Mouse (Mus musculus): ENCODE results near the gene Padi4. TPM values are rescaled to one million over a fixed set of nuclear protein-coding genes. Genes with fewer than 3 reads are reported as not detected.

Padi4 gene
- total and polyA plus RNA-seq, 2 experiments from 2014 or later: 1.2 to 2.4 TPM

DNA sequence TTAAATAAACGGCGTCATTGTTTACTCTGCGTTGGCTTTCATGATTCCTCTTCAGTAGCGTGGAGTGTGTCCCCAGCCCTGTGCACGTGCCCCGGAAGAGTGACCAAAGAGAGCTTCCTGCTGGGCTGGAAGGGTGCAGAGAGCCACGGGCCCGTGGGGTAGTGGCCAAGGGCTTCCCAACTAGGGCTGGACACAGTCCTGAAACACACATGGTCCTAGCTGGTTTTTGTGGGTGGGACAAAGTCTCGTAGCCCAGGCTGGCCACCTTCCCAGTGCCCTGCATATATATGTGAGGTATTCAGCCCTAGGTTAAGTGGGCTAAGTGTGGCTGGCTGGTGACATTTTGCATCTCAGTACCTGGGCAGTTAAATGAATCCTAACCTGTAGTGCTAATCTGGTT, 50.8 kb downstream of the Padi4 start:
- 81% methylated on average over 9 of the region's 9 CpGs for WGBS
- Histone ChIP-seq H3K27ac (ENCODE audit: low read depth) (no peak overlapping the region), H3K9me3 (replicated peaks; ENCODE audit: control insufficient read depth, low read length) (no peaks in the 10 kb centered on the region), H3K4me2 (ENCODE audit: low read depth, low read length) (no peak overlapping the region), H3K4me3 (ENCODE audit: low read depth, low read length) (no peak overlapping the region), H3K9ac (replicated peaks; ENCODE audit: low read depth, low read length) (no peak overlapping the region), H3K27me3 (ENCODE audit: control insufficient read depth, insufficient read depth, low read length) (no peaks in the 10 kb centered on the region), H3K36me3 (replicated peaks; ENCODE audit: control insufficient read depth, insufficient read depth, low read length) (peaks cover 45% of the 10 kb centered on the region), H3K4me1 (ENCODE audit: control insufficient read depth, insufficient read depth) (no peaks in the 10 kb centered on the region)
- no peak for ATAC-seq (ENCODE audit: insufficient read depth, low read depth)
- DNase-seq (ENCODE audit: low spot score): no peak
- TF ChIP-seq CTCF (IDR thresholded peaks at IDR 0.05; ENCODE audit: low read depth) (no peak), EP300 (IDR thresholded peaks at IDR 0.05; ENCODE audit: low read depth) (no peak)

- Histone ChIP-seq H3K36me3 (replicated peaks; ENCODE audit: control insufficient read depth, insufficient read depth, low read length) (peaks cover 50% of the 10 kb centered on the region), H3K9ac (replicated peaks; ENCODE audit: low read depth, low read length) (no peak overlapping the region), H3K9me3 (replicated peaks; ENCODE audit: control insufficient read depth, low read length) (no peaks in the 10 kb centered on the region), H3K4me2 (ENCODE audit: low read depth, low read length) (no peak overlapping the region), H3K27ac (ENCODE audit: low read depth) (no peak overlapping the region), H3K4me1 (ENCODE audit: control insufficient read depth, insufficient read depth) (no peaks in the 10 kb centered on the region), H3K4me3 (ENCODE audit: low read depth, low read length) (no peak overlapping the region), H3K27me3 (ENCODE audit: control insufficient read depth, insufficient read depth, low read length) (no peaks in the 10 kb centered on the region)
- DNase-seq (ENCODE audit: low spot score): no peak
- no peak for ATAC-seq (ENCODE audit: insufficient read depth, low read depth)
- TF ChIP-seq CTCF (IDR thresholded peaks at IDR 0.05; ENCODE audit: low read depth) (no peak), EP300 (IDR thresholded peaks at IDR 0.05; ENCODE audit: low read depth) (no peak)
- WGBS: 76% methylated on average over 9 of the region's 9 CpGs
Measured at GRCm38 (mm10) chr4:140722710-140723109, 51.3 kb downstream of the Padi4 start.

DNA sequence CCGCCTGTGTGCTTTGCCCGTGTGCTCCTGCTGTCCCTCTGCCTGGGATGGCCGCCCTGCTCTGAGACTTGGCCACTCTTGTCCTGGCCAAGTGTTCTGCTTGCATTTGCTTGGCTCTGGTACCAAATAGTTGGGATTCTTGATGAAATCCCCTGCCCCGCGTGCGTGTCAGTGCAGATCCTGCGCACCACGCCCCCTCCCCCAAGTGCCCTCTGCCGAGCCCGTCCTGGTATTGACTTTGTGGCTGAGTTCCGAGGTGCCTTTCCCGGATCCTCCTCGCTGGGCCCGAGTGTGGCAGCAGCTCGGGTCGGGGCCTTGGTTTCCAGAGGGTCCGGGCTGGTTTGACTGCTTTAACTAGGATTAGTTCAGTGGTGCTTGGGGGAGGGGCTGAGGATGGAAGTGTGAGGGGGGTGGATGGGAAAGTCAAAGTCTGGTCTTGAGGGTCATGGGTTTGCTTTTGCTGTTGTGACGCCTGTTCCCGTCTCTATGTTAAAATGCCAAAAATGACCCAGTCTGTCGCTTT, 52.0 kb downstream of the Padi4 start:
- Histone ChIP-seq H3K4me1 (ENCODE audit: control insufficient read depth, insufficient read depth) (no peaks in the 10 kb centered on the region), H3K9me3 (replicated peaks; ENCODE audit: control insufficient read depth, low read length) (no peaks in the 10 kb centered on the region), H3K4me2 (ENCODE audit: low read depth, low read length) (no peak overlapping the region), H3K4me3 (ENCODE audit: low read depth, low read length) (no peak overlapping the region), H3K36me3 (replicated peaks; ENCODE audit: control insufficient read depth, insufficient read depth, low read length) (peaks cover 54% of the 10 kb centered on the region), H3K9ac (replicated peaks; ENCODE audit: low read depth, low read length) (no peak overlapping the region; the same call in 1 of the 2 replicates), H3K27me3 (ENCODE audit: control insufficient read depth, insufficient read depth, low read length) (no peaks in the 10 kb centered on the region), H3K27ac (ENCODE audit: low read depth) (no peak overlapping the region)
- ATAC-seq (ENCODE audit: insufficient read depth, low read depth) (no peak), DNase-seq (ENCODE audit: low spot score) (no peak)
- no peak for TF ChIP-seq CTCF (IDR thresholded peaks at IDR 0.05; ENCODE audit: low read depth)
- TF ChIP-seq EP300 (IDR thresholded peaks at IDR 0.05; ENCODE audit: low read depth): no peak
- 82% methylated on average over 20 of the region's 20 CpGs for WGBS

DNA sequence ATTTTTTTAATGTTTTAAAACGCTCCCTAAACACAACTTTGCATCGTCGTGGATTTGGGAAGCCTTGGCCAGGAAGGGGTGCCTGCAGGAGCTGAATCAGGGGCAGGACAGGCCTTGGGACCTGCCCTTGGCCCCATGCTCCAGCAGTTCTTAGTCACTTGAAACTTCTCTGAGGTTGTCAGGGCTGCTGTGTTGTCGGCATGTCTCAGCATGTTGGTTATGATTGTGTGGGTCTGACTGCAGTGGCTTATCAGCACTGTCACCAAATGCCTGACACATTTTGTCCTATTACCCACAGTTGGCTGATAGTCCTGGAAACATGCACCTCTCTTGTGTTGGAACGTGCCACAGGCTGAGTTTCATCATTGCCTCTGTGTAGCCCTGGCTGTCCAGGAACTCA, 53.9 kb downstream of the Padi4 start:
- H3K4me3 ChIP-seq (ENCODE audit: low read depth, low read length): no peak overlapping the region
- WGBS: 58% methylated on average over 5 of the region's 5 CpGs
- no peak overlapping the region for H3K27ac ChIP-seq (ENCODE audit: low read depth)
- H3K4me1 ChIP-seq (ENCODE audit: control insufficient read depth, insufficient read depth): no peaks in the 10 kb centered on the region
- no peak for DNase-seq (ENCODE audit: low spot score)
- peaks cover 73% of the 10 kb centered on the region for H3K36me3 ChIP-seq (replicated peaks; ENCODE audit: control insufficient read depth, insufficient read depth, low read length)
- no peaks in the 10 kb centered on the region for H3K9me3 ChIP-seq (replicated peaks; ENCODE audit: control insufficient read depth, low read length)
- no peak overlapping the region for H3K9ac ChIP-seq (replicated peaks; ENCODE audit: low read depth, low read length)
- H3K4me2 ChIP-seq (ENCODE audit: low read depth, low read length): no peak overlapping the region
- ATAC-seq (ENCODE audit: insufficient read depth, low read depth): peak; percentile 34; the same call in 1 of the 2 replicates
- H3K27me3 ChIP-seq (ENCODE audit: control insufficient read depth, insufficient read depth, low read length): no peaks in the 10 kb centered on the region
- no peak for TF ChIP-seq EP300 (IDR thresholded peaks at IDR 0.05; ENCODE audit: low read depth)
- TF ChIP-seq CTCF (IDR thresholded peaks at IDR 0.05; ENCODE audit: low read depth): no peak

GRCm38 (mm10) chr4:140718436-140718835, 55.6 kb downstream of the Padi4 start:
- DNase-seq (ENCODE audit: low spot score) (no peak), ATAC-seq (ENCODE audit: insufficient read depth, low read depth) (no peak)
- Histone ChIP-seq H3K9ac (replicated peaks; ENCODE audit: low read depth, low read length) (no peak overlapping the region), H3K36me3 (replicated peaks; ENCODE audit: control insufficient read depth, insufficient read depth, low read length) (peaks cover 76% of the 10 kb centered on the region), H3K27me3 (ENCODE audit: control insufficient read depth, insufficient read depth, low read length) (no peaks in the 10 kb centered on the region), H3K4me1 (ENCODE audit: control insufficient read depth, insufficient read depth) (peaks cover 5% of the 10 kb centered on the region; the same call in 1 of the 2 replicates), H3K9me3 (replicated peaks; ENCODE audit: control insufficient read depth, low read length) (no peaks in the 10 kb centered on the region), H3K4me3 (ENCODE audit: low read depth, low read length) (no peak overlapping the region), H3K27ac (ENCODE audit: low read depth) (no peak overlapping the region), H3K4me2 (ENCODE audit: low read depth, low read length) (no peak overlapping the region)
- 92% methylated on average over 9 of the region's 9 CpGs for WGBS
- TF ChIP-seq EP300 (IDR thresholded peaks at IDR 0.05; ENCODE audit: low read depth): no peak
- TF ChIP-seq CTCF (IDR thresholded peaks at IDR 0.05; ENCODE audit: low read depth): no peak

DNA sequence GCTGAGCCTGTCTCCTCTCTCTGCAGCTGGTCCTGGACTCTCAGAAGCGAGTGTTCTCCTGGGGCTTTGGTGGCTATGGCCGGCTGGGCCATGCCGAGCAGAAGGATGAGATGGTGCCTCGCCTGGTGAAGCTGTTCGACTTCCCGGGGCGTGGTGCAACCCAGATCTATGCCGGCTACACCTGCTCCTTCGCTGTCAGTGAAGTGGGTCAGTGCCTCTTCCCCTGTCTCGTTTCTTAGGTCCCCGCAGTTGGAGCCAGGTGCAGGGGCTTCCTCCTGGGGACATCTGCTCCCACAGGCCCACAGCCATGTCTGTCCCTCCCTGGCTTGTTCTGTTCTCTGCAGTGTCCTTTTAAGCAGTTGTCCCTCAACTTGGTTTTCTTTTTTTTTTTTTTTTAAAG, 57.0 kb downstream of the Padi4 start:
- ATAC-seq (ENCODE audit: insufficient read depth, low read depth) (no peak), DNase-seq (ENCODE audit: low spot score) (no peak)
- peaks cover 81% of the 10 kb centered on the region for H3K36me3 ChIP-seq (replicated peaks; ENCODE audit: control insufficient read depth, insufficient read depth, low read length)
- WGBS: 93% methylated on average over 11 of the region's 11 CpGs
- no peak overlapping the region for H3K4me3 ChIP-seq (ENCODE audit: low read depth, low read length)
- H3K27me3 ChIP-seq (ENCODE audit: control insufficient read depth, insufficient read depth, low read length): no peaks in the 10 kb centered on the region
- H3K27ac ChIP-seq (ENCODE audit: low read depth): no peak overlapping the region
- H3K9me3 ChIP-seq (replicated peaks; ENCODE audit: control insufficient read depth, low read length): no peaks in the 10 kb centered on the region
- H3K4me1 ChIP-seq (ENCODE audit: control insufficient read depth, insufficient read depth): peaks cover 5% of the 10 kb centered on the region; the same call in 1 of the 2 replicates
- H3K4me2 ChIP-seq (ENCODE audit: low read depth, low read length): no peak overlapping the region
- TF ChIP-seq EP300 (IDR thresholded peaks at IDR 0.05; ENCODE audit: low read depth): no peak
- TF ChIP-seq CTCF (IDR thresholded peaks at IDR 0.05; ENCODE audit: low read depth): no peak
- H3K9ac ChIP-seq (replicated peaks; ENCODE audit: low read depth, low read length): no peak overlapping the region
